Mouse (Mus musculus) hematopoietic stem cell, adult 5-6 weeks (primary cell): ENCODE measurements at regions not wholly inside any gene's neighbourhood (a gene's known extent, or its start where the extent isn't known, plus 50 kb on each side); places are given as distances from the start of the nearest gene placed in this dataset.

ENCODE experiments used
- ATAC-seq, 2 experiments: fragments of 125-278 bp in 1 of 2; replicated peaks in 1 of 2; 2 replicates each; pipeline ENCODE4 v1.8.0; 2016 to 2017; ENCODE audit warnings: inconsistent platforms in 2 of 2, mild to moderate bottlenecking in 2 of 2, moderate number of reproducible peaks in 2 of 2, low read depth in 1 of 2, moderate TSS enrichment in 1 of 2; ENCODE audit not compliant: low FRiP score in 2 of 2, poor library complexity in 2 of 2, severe bottlenecking in 2 of 2, insufficient read depth in 1 of 2, low TSS enrichment in 1 of 2

DNA sequence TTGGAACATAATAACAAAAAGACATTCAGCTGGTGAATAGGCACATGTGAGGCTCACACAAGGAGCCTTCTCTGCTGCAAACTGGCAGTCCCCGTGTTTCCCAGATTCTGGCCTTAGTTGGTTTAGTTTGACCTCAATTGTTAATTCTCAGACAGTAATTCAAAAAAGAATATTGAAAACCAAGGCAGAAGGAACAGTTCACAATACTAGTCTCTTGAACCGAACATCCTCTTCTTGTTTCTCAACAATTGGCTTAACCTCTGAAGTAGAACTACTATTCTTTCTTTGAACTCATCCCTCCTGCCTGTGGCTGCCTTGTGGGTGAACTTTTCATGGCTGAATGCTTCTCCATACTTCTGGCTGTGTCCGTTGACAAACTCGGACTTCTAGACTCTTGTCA, 110.4 kb upstream of the Neil3 start:
- no peak for ATAC-seq

GRCm38 (mm10) chr8:53769211-53769610, 130.3 kb upstream of the Neil3 start:
- no peak for ATAC-seq

DNA sequence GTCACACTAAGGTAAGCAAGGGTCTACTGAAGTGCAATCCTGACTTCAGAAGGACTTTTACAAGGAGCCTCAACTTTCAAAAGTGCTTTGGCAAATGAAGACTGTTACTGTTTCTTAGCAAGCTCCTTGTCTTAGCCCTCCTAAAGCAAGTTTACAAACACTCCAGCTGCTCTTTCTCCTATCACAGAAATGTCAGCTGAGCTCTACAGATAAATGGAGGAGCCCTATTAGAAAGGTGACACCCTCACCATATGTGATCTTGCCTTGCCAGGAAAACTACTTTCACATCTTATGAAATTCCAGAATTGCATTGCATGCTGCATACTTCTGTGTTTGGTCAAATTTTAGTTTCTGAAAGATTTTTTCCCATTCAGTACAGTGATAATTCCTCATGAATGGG, 136.6 kb upstream of the Neil3 start:
- ATAC-seq = no peak

GRCm38 (mm10) chr8:53780886-53781285, 142.0 kb upstream of the Neil3 start:
- no peak for ATAC-seq

DNA sequence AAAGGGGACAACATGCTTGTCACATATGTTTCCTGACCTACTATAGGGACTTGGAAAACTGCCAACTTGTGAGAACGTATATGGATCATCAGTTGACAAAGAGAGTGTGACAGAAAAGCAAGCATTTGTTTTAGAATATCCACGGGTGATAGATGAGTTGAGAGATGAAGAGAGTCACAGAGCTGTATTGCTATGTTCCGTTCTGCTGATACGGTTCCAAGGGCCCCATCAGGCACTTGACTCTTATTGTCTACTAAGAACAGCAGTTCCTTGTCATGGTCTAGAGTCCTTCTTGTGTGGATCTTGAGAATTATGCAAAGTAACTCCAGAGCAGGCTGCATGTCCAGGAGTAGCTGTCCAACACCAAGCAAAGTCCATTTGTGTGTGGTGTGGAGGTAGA, 143.0 kb upstream of the Neil3 start:
- ATAC-seq = no peak

DNA sequence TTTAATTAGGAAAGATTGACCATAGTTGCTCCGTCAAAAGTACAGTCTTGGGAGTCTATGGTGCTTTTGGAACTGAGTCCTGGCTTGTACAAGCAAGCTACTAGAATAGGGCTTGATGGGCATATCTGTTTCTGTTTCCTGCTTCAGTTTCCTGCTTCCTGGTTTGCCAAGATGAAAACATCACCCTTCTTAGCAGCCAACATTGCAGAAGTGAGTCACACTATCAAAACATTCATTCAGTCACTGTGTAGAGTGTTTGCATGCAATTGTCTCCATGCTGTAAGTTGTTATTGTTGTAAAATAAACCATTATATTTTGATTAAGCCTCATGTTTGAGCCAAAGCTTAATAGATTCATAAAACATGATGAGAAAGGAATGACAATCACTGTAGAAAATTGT, 149.3 kb upstream of the Neil3 start:
- ATAC-seq = no peak

DNA sequence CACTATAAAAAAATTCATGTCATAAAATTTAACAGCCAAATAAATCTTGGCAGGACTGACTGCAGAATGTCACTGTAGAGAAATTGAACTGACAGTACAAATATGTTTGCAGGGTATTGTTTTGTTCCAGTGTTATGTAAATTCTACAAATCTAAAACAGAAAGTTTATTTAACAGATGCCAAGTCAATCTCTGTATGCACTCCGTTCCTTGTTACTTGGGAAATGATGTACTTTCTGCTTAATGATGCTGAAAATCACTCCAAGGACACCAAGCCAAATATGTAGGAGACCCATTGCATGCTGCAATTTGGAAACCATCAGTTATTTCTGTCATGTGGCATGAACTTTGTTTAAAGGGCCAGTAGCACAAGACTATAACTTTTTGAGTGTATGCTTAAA, 182.3 kb upstream of the Neil3 start:
- no peak for ATAC-seq

GRCm38 (mm10) chr8:53827395-53827794, 188.5 kb upstream of the Neil3 start:
- ATAC-seq = no peak

GRCm38 (mm10) chr8:53847821-53848220, 209.0 kb upstream of the Neil3 start:
- ATAC-seq = no peak

DNA sequence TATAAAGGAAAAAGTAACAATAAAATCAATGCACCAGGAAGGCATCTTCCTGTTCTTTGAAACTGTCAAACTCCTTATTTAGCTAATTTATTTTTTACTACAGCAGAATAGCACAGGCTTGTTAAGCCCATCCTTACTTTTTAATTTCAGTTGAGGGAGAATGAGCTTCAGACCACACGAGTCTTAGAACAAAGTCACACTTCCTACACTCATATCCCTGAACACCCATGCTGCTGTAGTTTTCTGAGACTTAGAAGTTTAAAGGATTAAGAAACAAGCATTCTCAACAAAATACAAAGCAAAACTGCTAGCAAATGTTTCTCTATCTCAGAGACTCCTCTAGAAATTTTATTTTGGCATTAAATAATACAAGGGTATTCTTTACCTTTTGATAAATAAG, 208.8 kb upstream of the Vegfc start:
- ATAC-seq = no peak

GRCm38 (mm10) chr8:53869997-53870596, 207.3 kb upstream of the Vegfc start:
- ATAC-seq = peak; percentile 77 to 94

- no peak for ATAC-seq
These were observed 205.3 kb upstream of the Vegfc start for GRCm38 (mm10) chr8:53872033-53872619.

GRCm38 (mm10) chr8:53878846-53879245, 198.6 kb upstream of the Vegfc start:
- ATAC-seq = no peak

DNA sequence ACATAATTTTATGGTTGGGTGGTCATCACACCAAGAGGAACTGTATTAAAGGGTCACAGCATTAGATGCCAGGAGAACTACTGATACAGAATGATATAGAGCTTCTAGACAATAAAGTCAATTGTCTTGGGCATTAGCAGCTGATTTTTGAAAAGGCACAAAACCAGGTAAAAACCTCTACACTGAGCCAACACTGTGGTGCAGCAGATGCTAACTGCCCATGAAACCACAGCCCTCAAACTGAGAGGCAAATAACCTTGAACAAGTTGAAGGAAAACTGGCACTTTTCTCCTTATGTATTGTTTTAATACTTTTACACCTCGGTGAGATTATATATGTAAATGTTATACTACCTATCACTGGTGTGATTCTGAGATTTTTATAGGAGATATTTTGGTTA, 195.9 kb upstream of the Vegfc start:
- ATAC-seq = no peak

DNA sequence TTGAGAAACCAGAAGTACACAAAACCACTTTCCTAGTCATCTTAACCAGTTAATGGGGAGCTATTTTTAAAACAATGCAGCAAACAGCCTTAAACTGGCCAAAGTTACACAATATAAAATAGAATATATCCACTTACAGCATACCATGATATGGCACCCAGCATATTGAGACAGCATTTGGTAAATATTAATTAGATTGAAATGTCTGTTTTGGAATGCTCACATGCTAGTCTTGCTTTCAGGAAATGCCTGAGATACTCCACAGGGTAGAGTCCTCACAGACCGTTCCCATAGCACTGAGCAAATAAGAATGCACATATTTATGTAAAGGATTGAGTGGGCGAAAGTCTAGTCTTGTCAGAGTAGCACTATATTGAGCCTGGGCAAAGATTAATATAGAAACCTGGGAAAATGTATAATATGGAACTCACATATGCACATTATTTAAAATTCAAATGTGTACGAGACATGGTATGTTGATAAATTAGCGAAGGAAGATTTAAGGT, 185.1 kb upstream of the Vegfc start:
- ATAC-seq = peak in 1 of 2 experiments; percentile 46; a peak in 2 of 4 replicates

DNA sequence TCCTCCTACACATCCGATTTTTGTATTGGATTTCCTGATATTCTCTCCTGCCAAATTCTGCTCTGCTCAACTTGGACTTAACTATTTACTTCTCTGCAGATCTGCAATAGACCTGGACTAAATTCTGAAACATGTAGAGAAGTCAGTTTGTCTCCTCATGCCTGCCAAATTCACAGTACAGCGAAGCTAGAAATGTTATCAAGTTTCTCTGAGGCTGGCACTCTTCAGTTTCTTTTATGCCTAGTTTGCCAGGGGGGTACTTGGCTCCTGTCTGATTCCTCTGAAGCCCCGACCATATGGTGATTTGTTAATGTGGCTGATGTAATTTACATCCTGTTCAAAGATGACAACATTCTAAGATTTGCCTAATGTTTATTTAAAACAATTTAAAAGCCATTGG, 184.6 kb upstream of the Vegfc start:
- no peak for ATAC-seq

DNA sequence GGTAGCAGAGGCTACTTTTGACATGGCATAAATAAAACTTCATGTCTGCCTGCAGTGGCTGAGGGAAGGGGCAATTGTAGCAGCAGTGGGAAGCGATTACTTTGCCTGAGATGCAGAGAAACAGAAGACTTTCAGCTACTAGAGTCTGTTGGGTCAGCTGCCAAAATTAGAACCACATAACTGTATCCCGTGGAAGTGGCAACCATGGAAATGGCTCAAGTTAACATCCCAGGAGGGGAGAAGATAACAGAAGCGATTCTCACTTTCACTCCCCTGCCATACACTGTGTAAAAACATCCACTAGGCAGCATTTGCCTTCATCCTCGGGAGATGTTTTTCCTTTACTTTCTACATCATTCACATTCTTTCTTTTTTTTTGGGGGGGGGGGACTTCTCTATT, 155.1 kb upstream of the Vegfc start:
- ATAC-seq = no peak

DNA sequence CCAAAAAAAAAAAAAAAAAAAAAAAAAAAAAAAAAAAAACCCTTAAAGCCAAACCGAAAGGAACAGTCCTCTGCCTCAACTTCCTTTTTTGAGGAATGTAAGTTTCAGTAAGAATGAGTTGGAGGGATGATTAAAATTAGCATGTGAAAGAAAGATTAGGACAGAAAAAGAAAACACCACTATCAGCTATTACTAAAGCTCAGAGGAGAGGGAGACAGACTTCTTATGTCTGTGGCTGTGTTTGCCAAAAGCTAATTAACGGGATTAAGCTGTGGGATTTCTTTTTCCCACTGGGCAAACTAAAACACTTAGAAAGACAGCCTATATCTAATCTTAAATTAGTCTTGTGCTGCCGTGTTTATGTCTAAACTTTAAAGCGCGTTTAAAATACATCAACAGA, 146.7 kb upstream of the Vegfc start:
- no peak for ATAC-seq

GRCm38 (mm10) chr8:53938392-53938791, 139.0 kb upstream of the Vegfc start:
- ATAC-seq = no peak
